Mouse (Mus musculus) heart, adult 2 months (tissue): ENCODE measurements around the gene Extl1. TPM values are rescaled to one million over a fixed set of nuclear protein-coding genes. Genes with fewer than 3 reads are reported as not detected.
"Not testable (repeated sequence)": the region's sequence is repeated elsewhere in the genome, so short reads cannot be mapped to it uniquely, and the experiment has no call there.

ENCODE experiments used
- DNase-seq, 2 experiments: peaks; one replicate each; pipeline ENCODE4 v3.0.0; 2021
- H3K27ac ChIP-seq: fragments of 200-600 bp; 2 replicates; pipeline ENCODE4 v1.8.1; 2022
- H3K27me3 ChIP-seq: fragments of 200-500 bp; 2 replicates; pipeline ENCODE4 v1.6.1; 2012; ENCODE audit warnings: mild to moderate bottlenecking, low read length, inconsistent platforms, mixed read lengths; ENCODE audit not compliant: control insufficient read depth, insufficient read depth
- H3K36me3 ChIP-seq: fragments of 200-500 bp; 2 replicates; pipeline ENCODE4 v1.6.1; 2012; ENCODE audit warnings: low read length, inconsistent platforms; ENCODE audit not compliant: control insufficient read depth, insufficient read depth
- H3K4me1 ChIP-seq: fragments of 200-500 bp; 2 replicates; pipeline ENCODE4 v1.6.1; 2011; ENCODE audit warnings: low read length; ENCODE audit not compliant: control insufficient read depth, insufficient read depth
- H3K4me3 ChIP-seq: fragments of 200-600 bp; 2 replicates; pipeline ENCODE4 v1.8.1; 2022
- H3K79me2 ChIP-seq: fragments of 200-500 bp; replicated peaks from 2 replicates; pipeline ENCODE4 v1.6.1; 2012; ENCODE audit warnings: mild to moderate bottlenecking, inconsistent platforms, low read length, moderate library complexity, mixed read lengths; ENCODE audit not compliant: control insufficient read depth, insufficient read depth
- H3K9ac ChIP-seq: fragments of 200-500 bp; 2 replicates; pipeline ENCODE4 v1.6.1; 2012; ENCODE audit warnings: low read depth, mild to moderate bottlenecking, control low read depth, inconsistent platforms, low read length, mixed read lengths
- CTCF ChIP-seq: fragments of 200-600 bp; IDR thresholded peaks from 2 replicates; pipeline ENCODE4 v1.8.1; 2022; ENCODE audit warnings: antibody characterized with exemption, mild to moderate bottlenecking, moderate library complexity
- EP300 ChIP-seq: fragments of 200-500 bp; IDR thresholded peaks from 2 replicates; pipeline ENCODE4 v1.6.1; 2011; ENCODE audit warnings: low read depth, low read length, control low read depth; ENCODE audit not compliant: insufficient read depth
- POLR2A ChIP-seq: fragments of 200-500 bp; IDR thresholded peaks from 2 replicates; pipeline ENCODE4 v1.6.1; 2011; ENCODE audit warnings: mild to moderate bottlenecking, low read depth, low read length, control low read depth; ENCODE audit not compliant: insufficient read depth
- WGBS: fragments of 180-500 bp; shearing (Covaris S2); methylation state at CpG from one replicate; pipeline ENCODE4 v1.1.7; 2018; 5-methylcytosine and 5-hydroxymethylcytosine counted together
- intact Hi-C: fragments of 180-260 bp; cut with DNase I; formaldehyde crosslinking; loops from one replicate; pipeline ENCODE4 v1.15.1; 2025
- long read RNA-seq: library from polyadenylated mRNA; stranded (forward); transcript quantifications from one replicate; pipeline ENCODE4 v2.0.0, GENCODE M21; 2021
- polyA plus RNA-seq: library from polyadenylated mRNA; depleted of rRNA; stranded (reverse); fragments of >200 nt; gene quantifications from 2 replicates; pipeline ENCODE4 v1.2.3, GENCODE M21; 2012; rRNA removed
- total RNA-seq, 2 experiments: library from RNA; stranded (reverse); gene quantifications; 2 replicates each; pipeline ENCODE4 v1.2.3; 2021

The Extl1 gene
- total RNA-seq (10 to 100 TPM; 18.0 to 19.6 TPM), polyA plus RNA-seq (23.7 and 24.4 TPM in 2 replicates)
- long read RNA-seq, full-length matches to known transcripts: 13 of 20 reads
- long read RNA-seq, partial matches to known transcripts: 2 of 20 reads
- long read RNA-seq, other reads (novel, unspliced or antisense): 5 of 20 reads

DNA sequence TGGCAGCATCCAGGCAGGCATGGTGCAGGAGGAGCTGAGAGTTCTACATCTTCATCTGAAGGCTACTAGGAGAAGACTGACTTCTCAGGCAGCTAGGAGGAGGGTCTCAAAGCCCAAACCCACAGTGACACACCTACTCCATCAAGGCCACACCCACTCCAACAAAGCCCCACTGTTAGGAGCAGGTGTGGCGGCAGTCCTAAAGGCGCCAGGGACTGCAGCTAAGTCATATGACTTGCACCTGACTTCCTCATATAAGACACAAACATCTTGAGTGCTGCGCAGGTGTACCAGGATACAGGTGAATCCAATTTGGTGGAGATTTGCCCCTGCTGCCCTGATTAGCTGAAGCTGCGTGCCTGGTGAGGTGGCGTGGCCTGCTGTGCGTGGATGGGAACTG is at the start of gene Extl1:
Extl1 (minus strand) TSS at position 101 of the 400 bp plus-strand sequence.
- DNase-seq, H3K27me3 ChIP-seq, H3K4me3 ChIP-seq, H3K4me1 ChIP-seq, H3K79me2 ChIP-seq, H3K36me3 ChIP-seq, intact Hi-C loops, H3K9ac ChIP-seq, H3K27ac ChIP-seq: not testable (repeated sequence)
- 97% methylated on average over 2 of the region's 6 CpGs for WGBS

DNA sequence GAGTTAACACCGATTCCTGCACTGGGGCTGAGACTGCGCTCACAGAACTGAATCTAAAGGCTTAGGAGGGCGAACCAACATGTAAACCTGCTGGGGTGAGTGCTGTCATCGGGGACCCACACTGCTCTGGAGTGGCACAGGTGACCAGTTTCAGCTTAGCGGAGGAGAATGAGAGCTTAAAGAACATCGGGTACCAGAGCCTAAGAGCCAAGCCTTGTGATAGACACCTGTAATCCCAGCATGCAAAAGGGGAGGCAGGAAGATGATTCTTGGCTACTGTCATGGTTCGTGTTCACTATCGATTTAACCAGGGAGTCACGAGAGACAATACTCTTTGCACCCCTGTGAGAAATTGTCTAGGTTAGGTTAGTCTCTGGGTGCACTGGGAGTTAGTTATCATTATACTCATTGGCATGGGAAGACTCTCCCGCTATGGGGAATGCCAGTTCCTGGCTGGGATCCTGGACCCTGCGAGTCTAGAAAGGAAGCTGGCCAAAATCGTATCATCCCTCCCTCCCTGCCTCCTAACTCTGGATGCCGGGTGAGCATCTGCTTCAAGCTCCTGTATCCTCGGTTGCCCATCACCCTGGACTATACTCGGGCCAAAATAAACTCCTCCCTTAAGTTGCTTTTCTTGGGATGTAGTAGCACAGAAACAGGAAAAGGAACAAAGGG is 49.2 kb upstream of the Extl1 start:
- intact Hi-C loops: no loop called here
- Histone ChIP-seq H3K27ac (no peak overlapping the region), H3K36me3 (no peaks in the 10 kb centered on the region), H3K79me2 (no peaks in the 10 kb centered on the region), H3K9ac (no peak overlapping the region), H3K4me1 (no peaks in the 10 kb centered on the region), H3K4me3 (no peak overlapping the region), H3K27me3 (no peaks in the 10 kb centered on the region)
- 66% methylated on average over 15 of the region's 15 CpGs for WGBS
- DNase-seq: no peak
- TF ChIP-seq CTCF (no peak), POLR2A (no peak), EP300 (no peak)

DNA sequence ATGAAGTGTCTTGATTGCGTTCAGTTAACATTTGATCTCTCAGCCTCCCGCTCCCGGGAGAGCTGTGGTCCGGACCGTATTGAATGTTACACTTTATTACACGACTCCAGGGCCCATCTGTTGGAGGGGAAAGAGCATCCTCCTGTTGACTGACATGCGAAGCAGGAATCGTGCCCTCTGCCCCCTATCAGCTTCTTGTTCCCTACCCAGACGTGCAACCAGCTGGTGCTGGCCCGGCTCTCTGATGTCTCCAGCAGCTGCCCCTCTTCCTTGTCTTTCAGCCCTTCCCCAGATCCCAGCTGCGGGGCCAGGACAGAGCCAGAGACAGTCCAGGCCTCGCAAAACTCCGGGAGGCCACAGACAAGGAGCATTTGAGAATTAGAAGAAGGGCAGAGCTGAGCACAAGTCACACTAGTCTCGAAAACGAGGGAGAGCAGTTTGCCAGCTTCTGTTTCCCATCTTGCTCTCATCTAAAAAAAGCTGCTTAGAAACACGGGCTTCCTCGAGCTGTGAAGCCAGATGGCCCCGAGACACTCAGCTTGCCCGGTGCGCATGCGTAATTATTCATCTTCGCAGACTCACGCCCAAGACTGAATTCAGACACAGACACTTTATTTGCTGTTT is 46.8 kb upstream of the Extl1 start:
- no peak overlapping the region for H3K9ac ChIP-seq
- no peak for DNase-seq
- no peak for TF ChIP-seq POLR2A
- TF ChIP-seq CTCF: no peak
- no peak for TF ChIP-seq EP300
- H3K36me3 ChIP-seq: no peaks in the 10 kb centered on the region
- H3K27ac ChIP-seq: no peak overlapping the region
- intact Hi-C loops: no loop called here
- WGBS: 49% methylated on average over 23 of the region's 23 CpGs
- no peaks in the 10 kb centered on the region for H3K79me2 ChIP-seq
- H3K27me3 ChIP-seq: no peaks in the 10 kb centered on the region
- no peaks in the 10 kb centered on the region for H3K4me1 ChIP-seq
- H3K4me3 ChIP-seq: no peak overlapping the region

DNA sequence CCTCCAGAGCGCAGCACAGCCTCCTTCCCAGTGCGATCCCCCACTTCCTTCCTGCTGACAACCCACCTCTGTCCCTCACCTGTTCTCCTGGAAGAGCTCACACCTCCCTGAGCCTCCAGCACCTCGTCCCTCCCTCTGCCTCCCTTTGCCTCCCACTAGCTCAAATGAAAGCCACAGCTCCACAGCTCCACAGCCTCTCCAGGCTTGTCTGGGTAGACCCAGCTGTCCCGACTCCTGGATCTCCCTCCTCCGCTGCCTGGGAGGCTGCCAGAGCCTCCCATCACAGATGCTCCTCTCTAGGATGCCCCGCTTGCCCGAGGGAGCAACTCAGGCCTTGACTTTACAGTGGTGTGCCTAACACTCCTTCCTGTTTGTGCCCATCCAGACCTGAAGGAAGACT is 41.4 kb upstream of the Extl1 start:
- H3K9ac ChIP-seq: no peak overlapping the region
- TF ChIP-seq POLR2A (no peak), EP300 (no peak), CTCF (no peak)
- intact Hi-C loops: no loop called here
- no peaks in the 10 kb centered on the region for H3K36me3 ChIP-seq
- no peaks in the 10 kb centered on the region for H3K79me2 ChIP-seq
- no peaks in the 10 kb centered on the region for H3K27me3 ChIP-seq
- WGBS: 83% methylated on average over 7 of the region's 7 CpGs
- no peaks in the 10 kb centered on the region for H3K4me1 ChIP-seq
- no peak overlapping the region for H3K4me3 ChIP-seq
- DNase-seq: no peak
- H3K27ac ChIP-seq: no peak overlapping the region

DNA sequence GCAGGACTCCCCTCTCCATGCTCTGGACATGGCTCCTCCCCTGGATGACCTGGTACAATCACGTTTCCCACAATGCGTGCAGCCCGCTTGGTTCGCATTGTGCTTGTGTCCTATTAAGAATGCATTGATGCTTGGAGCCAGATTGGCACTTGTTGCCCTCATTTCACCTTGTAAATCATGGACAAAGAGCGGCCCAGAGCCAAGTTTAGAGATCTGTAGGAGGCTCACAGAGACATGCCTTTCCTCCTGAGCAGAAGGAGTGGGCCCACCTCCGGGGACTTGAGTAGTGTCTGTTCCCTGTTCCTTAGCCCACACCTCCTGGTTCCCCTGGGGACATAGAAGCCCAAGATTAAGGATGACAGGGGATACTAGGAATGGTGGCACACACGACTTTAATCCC is 40.3 kb upstream of the Extl1 start:
- intact Hi-C loops: no loop called here
- no peak for DNase-seq

DNA sequence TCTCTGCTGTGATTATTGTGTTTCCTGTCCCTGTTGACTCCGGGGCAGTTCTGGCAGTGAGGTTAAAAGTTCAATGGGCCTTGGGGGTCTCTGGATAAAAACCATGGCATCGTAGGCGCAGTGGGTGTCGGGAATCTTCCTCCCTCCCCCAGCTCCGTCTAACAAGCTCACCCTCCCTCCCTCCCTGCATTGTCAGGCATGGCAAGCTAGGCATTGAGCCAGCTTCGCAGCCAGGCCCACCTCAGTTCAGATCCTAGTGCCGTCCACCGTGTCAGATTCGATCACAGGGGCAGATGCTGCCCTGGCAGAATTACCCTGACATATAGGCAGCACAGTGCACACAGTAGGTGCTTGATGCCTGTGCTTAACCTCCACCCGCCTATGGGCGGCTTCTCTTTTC is 38.3 kb upstream of the Extl1 start:
- intact Hi-C loops: no loop called here
- no peak for TF ChIP-seq EP300
- no peak for TF ChIP-seq CTCF
- no peak for TF ChIP-seq POLR2A
- H3K79me2 ChIP-seq: no peaks in the 10 kb centered on the region
- H3K27ac ChIP-seq: no peak overlapping the region
- H3K27me3 ChIP-seq: no peaks in the 10 kb centered on the region
- H3K4me3 ChIP-seq: no peak overlapping the region
- DNase-seq: no peak
- WGBS: 61% methylated on average over 11 of the region's 11 CpGs
- H3K36me3 ChIP-seq: no peaks in the 10 kb centered on the region
- H3K9ac ChIP-seq: no peak overlapping the region
- no peaks in the 10 kb centered on the region for H3K4me1 ChIP-seq

More for the DNA sequence above, 40.3 kb upstream of the Extl1 start:
- 84% methylated on average over 7 of the region's 7 CpGs for WGBS
- Histone ChIP-seq H3K9ac (no peak overlapping the region), H3K36me3 (no peaks in the 10 kb centered on the region), H3K27me3 (no peaks in the 10 kb centered on the region), H3K79me2 (no peaks in the 10 kb centered on the region), H3K27ac (no peak overlapping the region), H3K4me1 (no peaks in the 10 kb centered on the region), H3K4me3 (no peak overlapping the region)
- no peak for TF ChIP-seq EP300
- TF ChIP-seq POLR2A: no peak
- no peak for TF ChIP-seq CTCF
